Mouse (Mus musculus) neural tube, embryonic 14.5 days (tissue): ENCODE measurements around the gene Cep41. TPM values are rescaled to one million over a fixed set of nuclear protein-coding genes. Genes with fewer than 3 reads are reported as not detected.

Experiments
- ATAC-seq: fragments of 200-750 bp; cut with Nextera tagmentation; 2 replicates; pipeline ENCODE4 v1.8.0; 2017; ENCODE audit warnings: low read depth, mild to moderate bottlenecking, moderate TSS enrichment, moderate library complexity
- H3K27ac ChIP-seq: fragments of 300-500 bp; sonication (generic); 2 replicates; pipeline ENCODE4 v1.5.1; 2014; ENCODE audit warnings: low read depth, mild to moderate bottlenecking, control low read depth, low read length, moderate library complexity, mixed read lengths
- H3K27me3 ChIP-seq: fragments of 300-500 bp; sonication (generic); 2 replicates; pipeline ENCODE4 v1.6.1; 2014; ENCODE audit warnings: low read length; ENCODE audit not compliant: control insufficient read depth, insufficient read depth
- H3K36me3 ChIP-seq: fragments of 300-500 bp; sonication (generic); 2 replicates; pipeline ENCODE4 v1.6.1; 2014; ENCODE audit warnings: low read length, mixed read lengths; ENCODE audit not compliant: control insufficient read depth, insufficient read depth
- H3K4me1 ChIP-seq: fragments of 300-500 bp; sonication (generic); 2 replicates; pipeline ENCODE4 v1.6.1; 2014; ENCODE audit warnings: low read length; ENCODE audit not compliant: control insufficient read depth, insufficient read depth
- H3K4me2 ChIP-seq: fragments of 300-500 bp; sonication (generic); 2 replicates; pipeline ENCODE4 v1.6.1; 2014; ENCODE audit warnings: mild to moderate bottlenecking, low read depth, low read length, control low read depth
- H3K4me3 ChIP-seq: fragments of 300-500 bp; sonication (generic); 2 replicates; pipeline ENCODE4 v1.5.1; 2014; ENCODE audit warnings: low read depth, low read length, control low read depth, mixed read lengths
- H3K9ac ChIP-seq: fragments of 300-500 bp; sonication (generic); replicated peaks from 2 replicates; pipeline ENCODE4 v1.6.1; 2014; ENCODE audit warnings: low read depth, mild to moderate bottlenecking, control low read depth, low read length, mixed read lengths
- H3K9me3 ChIP-seq: fragments of 300-500 bp; sonication (generic); 2 replicates; pipeline ENCODE4 v1.6.1; 2016; ENCODE audit warnings: low read length; ENCODE audit not compliant: control insufficient read depth
- WGBS: fragments of 180-500 bp; shearing (Covaris S2); extraction: QIAGEN DNeasy Blood & Tissue Kit; methylation state at CpG from one replicate; pipeline ENCODE4 v1.1.7; 2014; 5-methylcytosine and 5-hydroxymethylcytosine counted together
- polyA plus RNA-seq: library from polyadenylated mRNA; unstranded; fragments of >200 nt; fragmentation: Nextera tagmentation; extraction: Ambion mirVana; gene quantifications from 2 replicates; pipeline ENCODE4 v1.2.1, GENCODE M21; 2014

Gene Cep41
- 12.1 and 12.6 TPM in 2 replicates for polyA plus RNA-seq

- Histone ChIP-seq H3K36me3 (no peaks in the 10 kb centered on the region), H3K4me1 (peaks cover 5% of the 10 kb centered on the region; the same call in 1 of the 2 replicates), H3K4me3 (peak within 1 kb of the TSS; percentile 55), H3K9me3 (no peaks in the 10 kb centered on the region), H3K4me2 (peak within 1 kb of the TSS; percentile 61), H3K27ac (peak within 1 kb of the TSS; percentile 88), H3K9ac (peak within 1 kb of the TSS; percentile 64), H3K27me3 (no peaks in the 10 kb centered on the region)
- under 1% methylated on average over 49 of the region's 52 CpGs for WGBS
- peak; percentile 99 for ATAC-seq
Observed at GRCm38 (mm10) chr6:30693350-30693991, at the start of gene Cep41. TSS of gene Cep41 (minus strand) at chr6:30693749.

GRCm38 (mm10) chr6:30739177-30739747, 45.7 kb upstream of the Cep41 start:
- 47% methylated on average over 10 of the region's 10 CpGs for WGBS
- Histone ChIP-seq H3K4me2 (peak overlapping the region; percentile 56), H3K4me1 (peaks cover 4% of the 10 kb centered on the region; the same call in 1 of the 2 replicates), H3K27ac (no peak overlapping the region), H3K9ac (peak overlapping the region; percentile 74), H3K4me3 (peak overlapping the region; percentile 57), H3K9me3 (peaks cover 6% of the 10 kb centered on the region), H3K27me3 (no peaks in the 10 kb centered on the region), H3K36me3 (peaks cover 15% of the 10 kb centered on the region; the same call in 1 of the 2 replicates)
- ATAC-seq: no peak

GRCm38 (mm10) chr6:30738464-30739006, 45.0 kb upstream of the Cep41 start:
- Histone ChIP-seq H3K9me3 (peaks cover 6% of the 10 kb centered on the region), H3K36me3 (peaks cover 12% of the 10 kb centered on the region; the same call in 1 of the 2 replicates), H3K27me3 (no peaks in the 10 kb centered on the region), H3K4me2 (peak overlapping the region; percentile 56), H3K27ac (peak overlapping the region; percentile 80), H3K9ac (peak overlapping the region; percentile 74), H3K4me3 (peak overlapping the region; percentile 57), H3K4me1 (peaks cover 4% of the 10 kb centered on the region; the same call in 1 of the 2 replicates)
- no peak for ATAC-seq
- WGBS: 54% methylated on average over 20 of the region's 20 CpGs

- peaks cover 6% of the 10 kb centered on the region for H3K9me3 ChIP-seq
- peaks cover 4% of the 10 kb centered on the region; the same call in 1 of the 2 replicates for H3K4me1 ChIP-seq
- H3K4me3 ChIP-seq: peak overlapping the region; percentile 57
- WGBS: 60% methylated on average over 61 of the region's 66 CpGs
- H3K36me3 ChIP-seq: 0 out of 2 replicates have a peak, but pooled peaks cover 5% of the 10 kb centered on the region
- peak overlapping the region; percentile 80 for H3K27ac ChIP-seq
- ATAC-seq: peak; percentile 83
- peak overlapping the region; percentile 56 for H3K4me2 ChIP-seq
- no peaks in the 10 kb centered on the region for H3K27me3 ChIP-seq
- peak overlapping the region; percentile 74 for H3K9ac ChIP-seq
Observed at GRCm38 (mm10) chr6:30737548-30738463, 44.3 kb upstream of the Cep41 start.

DNA sequence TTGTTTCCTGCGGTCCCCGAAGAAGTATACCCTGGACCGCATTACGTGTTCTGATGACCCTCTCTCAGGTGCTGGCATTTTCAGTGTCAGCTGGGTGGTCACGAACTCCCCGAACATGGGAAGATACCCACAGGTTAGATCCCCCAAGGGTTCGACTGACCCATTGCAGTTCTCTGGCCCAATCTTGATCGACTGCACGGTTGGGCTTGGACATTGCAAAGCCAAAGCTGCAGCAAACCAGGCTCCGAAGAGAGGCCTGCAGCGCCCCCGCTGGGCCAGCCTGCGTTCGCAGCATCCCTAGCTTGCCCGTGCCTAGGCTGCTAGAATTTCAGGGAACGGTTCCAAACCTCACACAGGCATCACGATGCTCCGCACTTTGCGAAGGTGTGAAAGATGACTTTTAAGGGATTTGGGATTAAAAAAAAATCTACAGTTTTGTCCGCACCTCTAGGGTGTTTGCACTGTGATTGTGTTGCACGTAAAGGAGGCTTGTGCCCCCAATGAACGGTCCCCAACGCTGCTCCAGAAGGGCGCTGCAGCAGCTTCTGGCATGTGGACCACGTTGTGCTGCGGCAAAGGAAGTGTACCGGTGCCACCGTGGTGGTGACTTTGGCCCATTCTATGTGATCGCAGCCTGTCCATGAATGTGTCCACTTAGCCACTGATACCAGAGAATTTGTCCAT, 43.5 kb upstream of the Cep41 start:
- Histone ChIP-seq H3K36me3 (0 out of 2 replicates have a peak, but pooled peaks cover 5% of the 10 kb centered on the region), H3K9me3 (peaks cover 6% of the 10 kb centered on the region), H3K9ac (peak overlapping the region; percentile 12; the same call in 1 of the 2 replicates), H3K27me3 (no peaks in the 10 kb centered on the region), H3K4me2 (peak overlapping the region; percentile 56), H3K4me3 (peak overlapping the region; percentile 57), H3K27ac (peak overlapping the region; percentile 80; the same call in 1 of the 2 replicates), H3K4me1 (peaks cover 4% of the 10 kb centered on the region; the same call in 1 of the 2 replicates)
- WGBS: 50% methylated on average over 29 of the region's 29 CpGs
- ATAC-seq: peak; percentile 79

GRCm38 (mm10) chr6:30736372-30736762, 42.8 kb upstream of the Cep41 start:
- Histone ChIP-seq H3K4me1 (peaks cover 4% of the 10 kb centered on the region; the same call in 1 of the 2 replicates), H3K36me3 (no peaks in the 10 kb centered on the region), H3K4me2 (peak overlapping the region; percentile 56; the same call in 1 of the 2 replicates), H3K27ac (peak overlapping the region; percentile 52; the same call in 1 of the 2 replicates), H3K27me3 (no peaks in the 10 kb centered on the region), H3K9me3 (peaks cover 6% of the 10 kb centered on the region), H3K4me3 (no peak overlapping the region; the same call in 1 of the 2 replicates), H3K9ac (no peak overlapping the region)
- WGBS: 46% methylated on average over 13 of the region's 13 CpGs
- no peak for ATAC-seq

DNA sequence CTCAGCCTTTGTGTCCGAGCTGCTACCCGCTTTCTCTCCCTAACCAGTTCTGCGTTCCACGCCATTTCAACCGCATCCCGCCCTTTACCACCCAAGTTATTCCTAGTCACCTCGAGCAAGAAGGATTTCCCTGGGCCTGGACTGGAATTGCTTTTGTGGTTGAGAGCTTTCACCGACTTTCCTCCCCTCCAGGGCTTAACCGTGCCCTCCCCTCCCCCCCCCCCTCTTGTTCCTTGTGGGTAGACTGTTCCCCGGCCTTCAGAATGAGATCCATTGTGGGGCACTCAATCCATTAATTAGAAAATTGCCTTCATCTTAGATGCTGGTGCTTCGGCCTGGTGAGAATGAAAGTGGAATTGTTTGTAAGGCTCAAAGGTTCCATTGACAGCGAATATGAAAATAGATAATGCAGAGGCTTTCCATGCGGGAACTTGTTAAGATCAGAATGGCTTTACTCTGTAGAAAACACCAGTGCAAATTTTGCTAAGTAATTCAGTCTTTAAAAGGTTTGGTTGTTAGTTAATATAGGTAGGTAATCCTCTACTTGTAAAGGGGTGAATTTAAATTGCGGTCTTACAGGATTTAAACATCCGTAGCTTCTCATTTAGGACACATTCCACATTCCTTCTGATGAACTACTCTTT, 42.3 kb upstream of the Cep41 start:
- no peak for ATAC-seq
- no peak overlapping the region for H3K4me3 ChIP-seq
- WGBS: 46% methylated on average over 15 of the region's 15 CpGs
- no peaks in the 10 kb centered on the region for H3K27me3 ChIP-seq
- peaks cover 6% of the 10 kb centered on the region for H3K9me3 ChIP-seq
- no peaks in the 10 kb centered on the region for H3K36me3 ChIP-seq
- H3K27ac ChIP-seq: peak overlapping the region; percentile 17; the same call in 1 of the 2 replicates
- peaks cover 4% of the 10 kb centered on the region; the same call in 1 of the 2 replicates for H3K4me1 ChIP-seq
- H3K9ac ChIP-seq: 0 out of 2 replicates have a peak overlapping the region, but pooled peaks have one; percentile 28
- H3K4me2 ChIP-seq: peak overlapping the region; percentile 56; the same call in 1 of the 2 replicates
